Mouse (Mus musculus): ENCODE results near the gene Prkn. TPM values are rescaled to one million over a fixed set of nuclear protein-coding genes. Genes with fewer than 3 reads are reported as not detected.

The Prkn gene
- polyA plus RNA-seq (2012; rRNA removed): 21.7 and 26.0 TPM in 2 replicates

DNA sequence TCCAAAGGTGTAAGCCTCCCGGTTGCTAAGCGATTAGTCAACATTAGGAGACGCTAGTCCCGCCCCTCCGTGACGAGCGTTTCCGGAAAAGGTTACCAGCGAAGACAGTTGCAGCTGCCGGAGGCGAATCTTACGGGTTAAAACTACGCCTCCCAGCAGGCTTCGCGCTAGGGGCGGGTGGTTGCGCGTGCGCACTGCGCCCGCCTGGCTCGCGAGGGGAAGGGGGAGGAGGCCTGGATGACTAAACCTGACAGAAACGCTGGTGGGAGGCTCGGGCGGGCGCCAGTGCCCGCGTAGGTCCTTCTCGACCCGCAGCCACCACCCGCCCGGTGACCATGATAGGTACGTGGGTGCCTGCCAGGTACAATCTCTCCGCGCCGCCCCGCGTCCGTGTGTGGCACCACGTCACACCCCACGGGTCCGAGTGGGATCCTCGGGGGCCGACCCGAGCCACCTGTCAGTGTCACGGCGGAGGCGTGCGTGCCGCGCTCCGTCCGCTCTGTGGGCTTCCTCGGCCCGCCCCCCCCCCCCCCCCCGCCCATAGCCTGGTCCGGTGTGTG is at the start of gene Prkn, which contains the start of gene Pacrg:
TSS of gene Prkn (plus strand) at position 237 of the 560 bp plus-strand sequence.
TSS of gene Pacrg (minus strand) at position 164 of the 560 bp plus-strand sequence.
- H3K4me1 ChIP-seq (ENCODE audit: control insufficient read depth, insufficient read depth, low read length): 0 out of 2 replicates have a peak, but pooled peaks cover 2% of the 10 kb centered on the region
- TF ChIP-seq POLR2A (IDR thresholded peaks at IDR 0.05; ENCODE audit: extremely low read depth, insufficient read depth, low read length): peak; percentile 79
- TF ChIP-seq CTCF (IDR thresholded peaks at IDR 0.05; ENCODE audit: extremely low read depth, insufficient read depth, low read length): no peak
- peak within 1 kb of the TSS; percentile 55 for H3K4me3 ChIP-seq (ENCODE audit: insufficient read depth, low read length)
- peak within 1 kb of the TSS; percentile 87 for H3K27ac ChIP-seq (ENCODE audit: insufficient read depth, low read length)

DNA sequence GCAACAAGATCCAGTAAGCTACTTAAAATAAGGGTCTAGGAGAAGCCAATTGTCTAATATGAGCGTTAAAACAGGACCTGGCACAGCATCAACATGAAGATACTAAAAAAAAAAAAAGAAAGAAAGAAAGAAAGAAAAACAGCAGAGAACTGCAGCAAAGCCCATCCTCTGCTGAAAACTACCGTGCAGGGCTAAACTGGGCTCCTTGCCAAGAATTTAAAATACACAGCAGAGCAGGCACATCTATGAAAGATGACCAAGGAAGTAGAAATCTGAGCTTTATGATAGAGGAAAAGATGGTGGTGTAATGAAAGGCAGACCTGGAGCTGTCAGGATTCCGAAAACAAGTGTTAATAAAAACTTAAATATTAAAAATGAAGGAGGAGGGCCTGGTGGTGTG is 48.5 kb upstream of the Prkn start:
- H3K4me3 ChIP-seq (ENCODE audit: insufficient read depth, low read length): no peak overlapping the region
- peaks cover 2% of the 10 kb centered on the region; the same call in 1 of the 2 replicates for H3K4me1 ChIP-seq (ENCODE audit: control insufficient read depth, insufficient read depth, low read length)
- no peak overlapping the region for H3K27ac ChIP-seq (ENCODE audit: insufficient read depth, low read length)
- TF ChIP-seq POLR2A (IDR thresholded peaks at IDR 0.05; ENCODE audit: extremely low read depth, insufficient read depth, low read length) (no peak), CTCF (IDR thresholded peaks at IDR 0.05; ENCODE audit: extremely low read depth, insufficient read depth, low read length) (no peak)

DNA sequence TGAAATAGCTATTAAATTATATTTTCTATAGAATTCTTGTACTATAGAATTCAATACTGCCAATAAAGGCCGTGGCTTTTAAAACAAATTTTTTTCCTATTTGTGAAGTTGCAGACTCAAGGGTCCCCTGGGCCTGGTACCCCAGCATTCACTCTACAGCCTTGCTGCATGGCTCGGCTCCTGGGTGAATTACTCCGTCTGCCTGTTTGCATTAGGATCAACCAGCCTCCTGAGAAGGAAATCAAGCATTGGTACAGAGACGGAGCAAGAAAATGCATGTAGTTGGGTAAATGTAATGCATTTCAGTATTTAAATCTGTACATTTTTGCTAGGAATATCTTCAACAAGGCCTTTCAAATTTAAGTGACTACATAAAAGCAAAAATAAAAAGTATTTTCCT is 33.5 kb upstream of the Prkn start:
- Histone ChIP-seq H3K4me3 (ENCODE audit: insufficient read depth, low read length) (no peak overlapping the region), H3K27ac (ENCODE audit: insufficient read depth, low read length) (no peak overlapping the region), H3K4me1 (ENCODE audit: control insufficient read depth, insufficient read depth, low read length) (no peaks in the 10 kb centered on the region)
- no peak for TF ChIP-seq CTCF (IDR thresholded peaks at IDR 0.05; ENCODE audit: extremely low read depth, insufficient read depth, low read length)
- no peak for TF ChIP-seq POLR2A (IDR thresholded peaks at IDR 0.05; ENCODE audit: extremely low read depth, insufficient read depth, low read length)

DNA sequence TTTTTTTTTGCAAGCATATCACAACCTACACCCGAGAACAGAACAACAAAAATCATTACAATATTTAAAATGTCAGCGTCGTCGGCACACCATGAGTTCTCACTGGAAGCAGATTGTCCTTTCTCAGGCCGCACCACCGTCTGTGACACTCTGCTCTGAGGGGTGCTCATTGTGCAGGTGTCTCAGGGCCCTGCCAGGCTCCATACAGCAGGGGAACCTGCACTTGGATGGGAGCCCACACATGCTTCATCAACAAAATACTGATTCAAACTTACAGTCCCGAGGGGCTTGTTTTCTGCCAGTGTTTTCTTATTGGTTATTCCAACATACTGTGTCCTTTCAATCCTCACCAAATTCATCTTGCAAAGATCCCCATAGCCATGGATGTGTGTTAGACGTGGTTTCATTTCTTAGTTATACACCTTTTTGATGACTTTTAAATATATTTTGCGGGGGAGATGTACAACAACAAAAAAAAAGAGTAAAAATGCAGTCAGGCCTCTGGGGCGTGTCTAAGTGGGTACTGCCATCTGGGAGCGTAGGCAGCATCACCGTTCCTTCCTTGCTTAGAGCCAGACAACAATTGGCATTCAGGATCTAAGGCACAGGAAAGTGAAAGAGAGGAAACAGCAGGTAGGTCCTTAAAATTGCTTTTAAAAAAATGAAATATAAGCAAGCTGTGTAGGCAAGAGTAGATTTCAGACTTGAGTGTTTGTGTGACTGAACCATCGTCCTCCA is 32.8 kb upstream of the Prkn start:
- Histone ChIP-seq H3K27ac (ENCODE audit: insufficient read depth, low read length) (no peak overlapping the region), H3K4me3 (ENCODE audit: insufficient read depth, low read length) (no peak overlapping the region), H3K4me1 (ENCODE audit: control insufficient read depth, insufficient read depth, low read length) (no peaks in the 10 kb centered on the region)
- TF ChIP-seq CTCF (IDR thresholded peaks at IDR 0.05; ENCODE audit: extremely low read depth, insufficient read depth, low read length) (no peak), POLR2A (IDR thresholded peaks at IDR 0.05; ENCODE audit: extremely low read depth, insufficient read depth, low read length) (no peak)

DNA sequence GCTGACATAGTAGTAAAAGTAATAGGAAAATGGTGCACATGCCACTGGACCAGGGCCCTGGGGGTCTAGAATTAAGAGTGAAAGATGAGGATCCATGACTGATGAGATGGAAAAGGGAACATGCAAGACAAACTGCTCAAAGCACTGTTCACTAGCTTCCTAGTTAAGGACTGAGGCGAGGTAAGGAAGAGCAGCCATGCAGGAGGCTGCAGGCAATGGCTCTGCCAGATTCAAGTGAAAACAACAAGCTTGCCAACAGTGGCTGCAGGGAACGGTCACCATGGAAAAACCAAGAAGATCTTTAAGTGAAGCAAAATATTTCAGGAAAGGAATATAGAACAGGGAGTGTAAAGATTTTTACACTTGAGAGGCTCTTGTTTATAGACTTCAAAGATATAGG is 31.6 kb upstream of the Prkn start:
- no peak overlapping the region for H3K4me3 ChIP-seq (ENCODE audit: insufficient read depth, low read length)
- no peak for TF ChIP-seq CTCF (IDR thresholded peaks at IDR 0.05; ENCODE audit: extremely low read depth, insufficient read depth, low read length)
- no peak for TF ChIP-seq POLR2A (IDR thresholded peaks at IDR 0.05; ENCODE audit: extremely low read depth, insufficient read depth, low read length)
- no peak overlapping the region for H3K27ac ChIP-seq (ENCODE audit: insufficient read depth, low read length)
- no peaks in the 10 kb centered on the region for H3K4me1 ChIP-seq (ENCODE audit: control insufficient read depth, insufficient read depth, low read length)

DNA sequence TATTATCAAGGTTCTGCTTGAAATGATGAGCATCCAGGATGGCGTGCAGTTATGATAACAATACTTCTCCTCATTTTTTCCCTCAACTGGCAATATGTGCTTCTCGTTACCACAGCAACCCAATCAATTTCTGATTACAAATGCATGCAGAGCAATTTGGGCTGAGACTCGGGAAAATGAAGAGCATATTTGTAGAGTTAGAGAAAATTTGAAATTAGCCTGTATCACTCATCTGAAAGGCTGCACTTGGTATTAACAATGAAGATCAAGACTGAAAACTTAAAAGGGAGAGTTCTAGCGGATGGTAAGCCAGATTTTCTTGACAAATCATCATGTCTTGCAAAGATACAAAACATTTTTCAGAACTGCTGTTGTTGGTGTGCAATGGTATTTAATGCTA is 21.2 kb upstream of the Prkn start:
- no peaks in the 10 kb centered on the region for H3K4me1 ChIP-seq (ENCODE audit: control insufficient read depth, insufficient read depth, low read length)

DNA sequence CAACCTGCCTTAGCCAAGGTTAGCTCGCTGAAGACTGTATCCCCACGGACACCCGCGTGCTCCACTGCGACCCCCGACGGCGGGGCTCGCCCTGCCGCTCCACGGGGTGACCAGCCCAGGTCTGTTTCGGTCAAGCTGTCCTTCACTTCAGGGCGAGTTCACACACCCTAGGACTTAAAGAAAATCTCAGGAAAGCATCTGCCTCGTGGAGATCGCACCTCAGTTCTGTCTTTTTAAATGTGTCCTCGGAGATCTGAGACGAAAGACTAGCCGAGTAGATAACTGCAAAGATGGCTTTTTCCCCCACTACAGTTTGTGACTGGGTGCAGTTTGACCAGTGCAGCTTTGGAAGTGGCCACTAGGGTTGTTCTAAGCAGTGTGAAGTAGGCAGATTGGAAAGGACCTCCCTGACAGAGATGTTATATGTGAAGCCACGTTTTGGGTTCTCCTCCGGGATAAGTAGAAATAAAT is 582 bp downstream of the Prkn start:
- H3K27ac ChIP-seq (ENCODE audit: insufficient read depth, low read length): no peak overlapping the region
- H3K4me1 ChIP-seq (ENCODE audit: control insufficient read depth, insufficient read depth, low read length): 0 out of 2 replicates have a peak, but pooled peaks cover 2% of the 10 kb centered on the region
- peak overlapping the region; percentile 55 for H3K4me3 ChIP-seq (ENCODE audit: insufficient read depth, low read length)
- peak; percentile 56 for TF ChIP-seq CTCF (IDR thresholded peaks at IDR 0.05; ENCODE audit: extremely low read depth, insufficient read depth, low read length)
- no peak for TF ChIP-seq POLR2A (IDR thresholded peaks at IDR 0.05; ENCODE audit: extremely low read depth, insufficient read depth, low read length)

More for the DNA sequence above, 21.2 kb upstream of the Prkn start:
- no peak overlapping the region for H3K27ac ChIP-seq (ENCODE audit: insufficient read depth, low read length)
- no peak for TF ChIP-seq POLR2A (IDR thresholded peaks at IDR 0.05; ENCODE audit: extremely low read depth, insufficient read depth, low read length)
- TF ChIP-seq CTCF (IDR thresholded peaks at IDR 0.05; ENCODE audit: extremely low read depth, insufficient read depth, low read length): no peak
- no peak overlapping the region for H3K4me3 ChIP-seq (ENCODE audit: insufficient read depth, low read length)

DNA sequence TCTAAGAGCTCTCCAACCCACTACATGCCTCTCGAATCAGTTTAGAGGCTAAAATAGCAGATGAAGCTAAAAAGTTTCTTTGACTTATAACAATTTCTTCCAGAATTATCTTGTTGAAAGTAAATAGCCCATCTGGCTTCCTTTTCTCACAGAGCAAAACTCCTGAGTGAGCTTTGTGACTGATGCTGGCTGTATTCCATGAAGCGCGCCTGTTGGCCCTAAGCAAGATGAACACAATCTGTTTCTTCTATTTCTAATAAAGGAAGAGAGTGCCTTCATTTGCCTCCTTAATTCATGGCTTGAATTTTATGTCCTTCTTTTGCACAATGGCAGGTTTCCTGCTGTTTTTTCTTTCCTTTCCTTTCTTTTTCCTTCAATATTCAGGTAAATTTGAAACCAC is 14.0 kb downstream of the Prkn start:
- TF ChIP-seq CTCF (IDR thresholded peaks at IDR 0.05; ENCODE audit: extremely low read depth, insufficient read depth, low read length) (no peak), POLR2A (IDR thresholded peaks at IDR 0.05; ENCODE audit: extremely low read depth, insufficient read depth, low read length) (no peak)
- Histone ChIP-seq H3K27ac (ENCODE audit: insufficient read depth, low read length) (no peak overlapping the region), H3K4me3 (ENCODE audit: insufficient read depth, low read length) (no peak overlapping the region), H3K4me1 (ENCODE audit: control insufficient read depth, insufficient read depth, low read length) (peaks cover 3% of the 10 kb centered on the region; the same call in 1 of the 2 replicates)

DNA sequence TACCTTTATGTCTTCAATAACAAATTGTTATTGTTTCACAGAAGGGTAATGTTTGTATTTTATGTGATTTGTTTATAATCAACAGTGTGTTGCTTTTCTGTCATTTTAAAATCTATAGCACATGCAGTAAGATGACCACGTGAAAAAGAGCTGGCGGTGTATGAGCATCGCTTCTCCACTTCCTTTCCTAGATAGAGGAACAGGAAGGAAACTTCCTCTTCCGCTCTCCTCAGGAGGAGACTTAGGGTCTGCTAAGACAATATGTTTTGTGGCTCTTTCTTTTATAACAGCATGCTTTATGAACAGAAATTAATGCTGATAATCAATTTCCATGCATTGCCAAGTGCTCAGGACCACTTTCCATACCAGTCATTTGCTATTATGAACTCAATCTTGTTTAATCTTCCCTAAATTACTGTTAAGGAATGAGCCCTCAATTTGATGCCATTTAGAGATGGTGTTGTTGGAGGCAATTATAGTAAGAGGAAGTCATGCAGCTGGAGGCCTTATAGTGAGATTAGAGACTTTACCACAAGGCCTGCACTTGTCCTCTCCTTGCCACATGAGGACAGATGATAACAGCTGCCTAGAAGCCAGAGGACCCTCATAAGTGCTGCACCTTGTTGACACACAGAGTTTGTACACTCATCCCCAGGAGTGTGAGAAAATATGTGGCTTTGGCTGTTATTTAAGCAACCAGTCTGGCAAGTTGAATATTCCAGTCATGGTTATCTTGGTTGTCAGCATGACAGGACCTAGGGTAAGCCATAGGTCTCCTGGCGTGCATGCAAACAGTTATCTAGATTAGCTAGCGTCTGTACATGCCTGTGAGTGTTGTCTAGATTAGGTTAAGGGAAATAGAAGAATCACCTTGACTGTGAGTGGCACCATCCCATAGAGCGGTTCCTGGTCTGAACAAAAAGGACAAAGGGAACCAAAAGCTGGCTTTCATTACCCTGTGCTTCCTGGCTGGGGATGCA is 34.3 kb downstream of the Prkn start:
- TF ChIP-seq CTCF (IDR thresholded peaks at IDR 0.05; ENCODE audit: extremely low read depth, insufficient read depth, low read length) (no peak), POLR2A (IDR thresholded peaks at IDR 0.05; ENCODE audit: extremely low read depth, insufficient read depth, low read length) (no peak)
- no peaks in the 10 kb centered on the region for H3K4me1 ChIP-seq (ENCODE audit: control insufficient read depth, insufficient read depth, low read length)
- no peak overlapping the region for H3K27ac ChIP-seq (ENCODE audit: insufficient read depth, low read length)
- no peak overlapping the region for H3K4me3 ChIP-seq (ENCODE audit: insufficient read depth, low read length)
